Mouse (Mus musculus) hematopoietic stem cell, adult 5-6 weeks (primary cell): ENCODE measurements around the gene Tac2. TPM values are rescaled to one million over a fixed set of nuclear protein-coding genes. Genes with fewer than 3 reads are reported as not detected.
A peak's percentile ranks its signal among the peaks of the same experiment; 100 is the strongest.

Source experiments
- ATAC-seq, 2 experiments: fragments of 125-278 bp in 1 of 2; replicated peaks in 1 of 2; 2 replicates each; pipeline ENCODE4 v1.8.0; 2016 to 2017; ENCODE audit warnings: inconsistent platforms in 2 of 2, mild to moderate bottlenecking in 2 of 2, moderate number of reproducible peaks in 2 of 2, low read depth in 1 of 2, moderate TSS enrichment in 1 of 2; ENCODE audit not compliant: low FRiP score in 2 of 2, poor library complexity in 2 of 2, severe bottlenecking in 2 of 2, insufficient read depth in 1 of 2, low TSS enrichment in 1 of 2
- total RNA-seq: library from RNA; stranded (forward); fragments of 172-1452, 232-1000 nt; gene quantifications from 2 replicates; pipeline ENCODE4 v1.2.3, GENCODE M21; 2017

Gene Tac2
- total RNA-seq, 1 experiment from 2014 or later, result not detected

DNA sequence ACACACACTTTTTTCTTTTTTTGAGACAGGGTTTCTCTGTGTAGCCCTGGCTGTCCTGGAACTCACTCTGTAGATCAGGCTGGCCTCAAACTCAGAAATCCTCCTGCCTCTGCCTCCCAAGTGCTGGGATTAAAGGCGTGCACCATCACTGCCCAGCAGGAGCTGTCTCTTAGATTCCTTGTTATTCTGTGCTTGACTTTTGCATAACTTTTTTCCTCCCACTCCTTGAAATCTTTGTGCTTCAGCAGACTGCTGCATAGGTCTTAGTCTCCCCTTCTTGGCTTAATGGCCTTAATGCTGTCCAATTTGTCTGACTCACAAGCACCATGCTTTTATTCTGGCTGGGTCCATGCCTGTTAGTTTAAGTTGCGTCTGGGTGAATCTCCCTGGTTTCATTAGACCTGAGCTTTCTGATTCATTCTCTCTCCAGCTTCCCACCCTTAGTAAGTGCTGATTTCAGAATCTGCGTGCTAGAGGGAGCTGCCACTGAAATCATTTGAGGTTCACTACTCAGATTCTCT is 15.4 kb upstream of the Tac2 start:
- ATAC-seq, result no peak

DNA sequence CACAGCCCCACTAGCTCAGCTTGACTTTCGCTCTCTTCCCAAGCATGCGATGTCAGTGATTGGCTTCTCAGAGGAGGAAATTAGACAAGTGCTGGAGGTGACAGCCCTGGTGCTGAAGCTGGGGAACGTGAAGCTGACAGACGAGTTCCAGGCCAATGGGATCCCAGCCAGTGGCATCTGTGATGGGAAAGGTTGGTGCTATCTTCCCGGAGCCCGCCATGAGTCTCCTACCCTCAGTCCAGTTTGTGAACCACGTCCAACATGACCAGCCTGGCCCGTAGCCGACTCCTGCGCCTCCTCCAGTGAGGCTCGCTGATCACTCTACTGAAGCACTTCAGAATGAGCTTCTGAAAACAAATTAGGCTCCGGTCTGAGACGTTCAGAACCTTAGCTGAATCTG is 13.9 kb upstream of the Tac2 start:
- ATAC-seq, result no peak

DNA sequence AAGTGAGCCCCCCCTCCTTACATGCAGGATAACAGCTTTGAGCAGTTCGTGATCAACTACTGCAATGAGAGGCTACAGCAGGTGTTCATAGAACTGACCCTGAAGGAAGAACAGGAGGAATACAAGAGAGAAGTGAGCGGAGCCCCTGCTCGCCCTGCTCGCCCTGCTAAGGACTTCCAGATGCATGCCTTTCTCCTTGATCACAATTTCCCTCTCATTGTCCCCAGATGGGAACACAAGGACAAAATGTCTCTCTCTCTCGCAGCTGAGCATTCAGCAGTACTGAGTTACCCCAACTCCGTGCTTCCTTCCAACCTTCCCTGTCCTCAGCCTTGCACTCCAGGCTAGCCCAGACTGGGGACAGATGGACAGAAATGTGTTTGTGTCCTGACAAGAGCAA is 11.5 kb upstream of the Tac2 start:
- no peak for ATAC-seq

DNA sequence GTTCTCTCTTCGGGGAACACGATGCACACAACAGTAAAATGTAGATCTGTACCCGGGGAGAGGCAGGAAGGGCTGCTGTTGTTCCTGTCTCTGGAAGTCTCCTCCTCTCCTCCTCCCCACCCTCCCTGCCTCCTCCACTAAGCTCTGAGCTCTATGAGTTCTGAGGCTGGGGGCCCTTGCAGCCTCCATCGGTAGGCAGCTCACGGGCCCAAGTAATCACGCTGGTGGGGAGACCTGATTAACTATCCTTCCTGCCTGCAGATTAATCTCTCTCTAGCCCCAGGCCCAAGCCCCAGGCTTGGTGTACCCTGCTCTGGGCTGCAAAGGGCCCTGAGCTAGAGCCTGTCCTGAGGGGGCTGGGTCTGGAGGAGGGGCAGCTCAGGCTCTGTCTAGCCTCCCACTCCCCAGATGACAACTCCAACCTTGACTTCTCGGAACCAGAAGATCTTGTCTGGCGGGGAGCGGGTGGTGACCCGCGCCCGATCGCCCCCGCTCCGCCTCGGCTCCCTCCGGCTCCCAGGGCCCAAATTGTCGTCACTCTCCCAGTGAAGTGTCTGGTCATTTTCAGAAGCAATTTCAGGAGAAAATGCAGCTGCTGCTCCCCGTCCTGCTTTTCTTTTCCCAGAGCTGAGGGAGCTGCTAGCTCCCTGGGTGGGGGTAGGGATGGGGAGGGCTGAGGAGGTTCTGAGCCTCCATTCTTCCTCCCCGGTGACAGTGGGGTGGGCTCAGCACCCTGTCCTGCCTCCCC is 2.4 kb upstream of the Tac2 start:
- ATAC-seq, result no peak

DNA sequence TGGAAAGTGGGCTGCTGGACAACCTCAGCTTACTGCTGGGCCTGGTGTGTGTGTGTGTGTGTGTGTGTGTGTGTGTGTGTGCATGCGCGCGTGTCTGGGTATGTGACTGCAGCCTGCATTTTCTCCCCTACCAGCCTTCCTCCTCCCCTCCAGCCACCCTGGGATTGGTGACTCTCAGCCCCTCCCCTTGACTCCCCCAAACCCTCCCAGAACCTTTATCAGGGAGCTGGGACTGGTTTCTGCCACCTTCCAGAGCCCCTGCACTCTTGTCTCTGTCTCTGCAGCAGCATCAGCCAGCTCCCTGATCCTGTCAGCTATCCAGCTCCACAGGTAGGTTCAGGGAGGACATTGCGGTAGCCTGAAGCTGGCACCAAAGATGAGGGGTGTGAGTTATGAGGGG is 858 bp downstream of the Tac2 start:
- ATAC-seq, result no peak

DNA sequence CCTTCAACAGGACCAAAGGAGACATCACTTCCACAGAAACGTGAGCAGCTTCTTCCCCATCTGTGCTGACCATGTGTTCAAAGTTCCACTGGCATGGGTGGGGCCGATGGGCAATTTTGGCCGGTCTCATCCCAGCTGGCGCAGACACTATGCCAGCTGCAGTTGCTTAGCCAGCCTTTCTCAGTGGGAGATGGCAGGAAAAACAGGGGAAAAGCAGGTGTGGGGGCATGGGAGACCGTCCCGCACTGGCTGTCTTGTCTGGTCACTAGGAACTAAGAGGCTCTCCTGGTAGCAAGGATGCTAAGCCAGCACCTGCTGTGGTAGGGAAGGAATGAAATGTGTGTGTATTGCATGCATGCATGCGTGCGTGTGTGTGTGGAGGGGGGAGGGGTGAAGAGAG is 4.2 kb downstream of the Tac2 start:
- ATAC-seq, result no peak

DNA sequence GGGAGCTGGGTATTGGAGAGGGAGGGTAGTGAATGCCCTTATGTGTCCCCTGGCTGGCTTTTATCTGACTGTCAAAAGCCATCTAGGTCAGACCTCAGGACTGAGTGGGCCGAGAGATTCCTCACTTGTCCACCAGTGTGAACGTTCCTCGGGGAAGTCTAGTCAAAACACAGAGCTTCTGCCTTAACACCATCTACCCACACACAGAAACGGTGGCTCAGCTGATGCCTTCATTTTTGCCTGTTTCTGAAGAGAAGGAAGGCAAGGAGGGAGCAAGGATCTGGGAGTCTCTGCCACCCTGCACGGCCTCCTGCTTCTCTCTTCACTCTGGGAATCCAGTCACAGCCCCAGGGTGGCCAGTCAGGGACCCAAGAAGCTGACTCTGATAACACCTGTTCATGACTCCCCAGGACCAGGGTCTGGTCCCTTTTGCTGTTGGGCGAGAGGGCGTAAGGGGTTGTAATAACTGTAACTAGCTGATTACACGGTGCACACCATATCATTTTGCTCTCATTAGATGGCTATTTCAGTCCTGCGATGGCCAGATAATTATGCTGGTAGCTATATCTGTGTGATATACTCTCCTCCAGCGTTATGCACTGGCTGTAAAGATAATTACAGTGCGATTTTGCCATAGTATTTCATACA is 6.1 kb downstream of the Tac2 start:
- ATAC-seq, result peak in 1 of 2 experiments; percentile 4; a peak in 1 of 4 replicates

DNA sequence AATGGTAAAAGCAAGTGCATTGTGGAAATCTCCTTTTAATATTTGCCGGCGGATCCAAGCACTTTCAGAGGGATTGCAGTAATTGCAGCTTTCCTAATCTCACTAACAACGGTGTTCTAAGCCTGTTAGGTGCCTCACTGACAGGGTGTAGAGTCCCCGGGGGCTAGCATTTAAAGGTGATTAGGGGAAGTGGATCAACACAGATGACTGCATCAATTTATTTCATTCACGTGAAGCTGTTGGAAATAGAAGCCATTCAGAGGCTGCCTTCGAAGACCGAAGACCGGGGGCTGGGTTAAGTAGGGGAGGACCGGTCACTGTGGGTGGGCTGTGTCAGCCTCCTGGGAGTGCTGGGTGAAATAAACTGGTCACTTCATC is 6.6 kb downstream of the Tac2 start:
- no peak for ATAC-seq

DNA sequence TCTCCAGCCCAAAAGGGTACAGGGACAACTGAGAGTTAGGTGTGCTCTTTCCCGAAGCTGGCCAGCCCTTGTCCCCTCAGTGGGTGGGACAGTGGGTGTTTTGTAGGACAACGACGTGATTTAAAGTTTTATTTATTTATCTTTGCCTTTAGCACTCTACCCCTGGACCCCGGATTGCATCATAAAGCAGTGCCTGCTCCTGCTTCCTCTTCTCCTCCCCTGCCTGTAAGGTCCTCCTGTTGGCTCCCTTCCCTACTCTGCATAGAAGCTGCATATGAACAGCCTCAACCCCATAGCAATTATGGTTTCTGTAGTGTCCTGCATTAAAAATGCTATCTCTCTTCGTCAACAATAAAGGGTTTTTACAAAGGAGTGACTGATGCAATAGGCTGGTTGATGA is 7.1 kb downstream of the Tac2 start:
- no peak for ATAC-seq

DNA sequence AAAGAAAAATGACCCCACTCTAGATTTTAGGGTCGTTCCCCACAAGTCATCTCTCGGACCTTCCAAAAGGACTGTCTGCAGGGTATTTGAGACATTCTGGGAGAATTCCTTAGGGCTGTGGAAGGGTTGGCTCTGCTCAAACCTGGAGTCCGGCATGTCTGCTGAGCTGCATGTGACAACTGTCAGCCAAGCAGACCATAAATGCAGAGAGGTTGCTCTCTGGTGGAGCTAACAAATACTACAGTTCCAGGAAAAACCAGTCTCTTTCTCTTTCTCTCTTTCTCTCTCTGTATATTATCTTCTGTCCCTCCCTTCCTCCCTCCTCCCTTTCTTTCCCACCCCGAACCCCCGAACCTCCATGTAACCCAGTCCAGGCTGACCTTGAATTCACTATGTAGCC is 10.2 kb downstream of the Tac2 start:
- ATAC-seq, result no peak

DNA sequence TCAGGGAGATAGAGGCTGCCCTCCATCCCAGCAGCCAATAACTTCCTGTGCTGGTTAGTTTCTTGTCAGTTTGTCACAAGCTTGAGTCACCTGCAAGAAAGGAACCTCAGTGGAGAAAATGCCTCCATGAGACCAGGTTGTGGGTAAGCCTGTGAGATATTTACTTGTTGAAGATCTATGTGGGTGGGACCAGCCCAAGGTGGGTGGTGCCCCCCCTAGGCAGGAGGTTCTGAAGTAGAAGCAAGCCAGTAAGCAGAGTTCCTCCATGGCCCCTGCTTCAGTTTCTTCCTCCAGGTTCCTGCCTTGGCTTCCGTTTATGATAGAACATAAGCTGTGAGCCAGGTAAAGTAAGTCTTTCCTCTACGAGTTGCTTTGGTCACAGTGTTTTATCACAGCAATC is 12.0 kb downstream of the Tac2 start:
- ATAC-seq, result no peak

DNA sequence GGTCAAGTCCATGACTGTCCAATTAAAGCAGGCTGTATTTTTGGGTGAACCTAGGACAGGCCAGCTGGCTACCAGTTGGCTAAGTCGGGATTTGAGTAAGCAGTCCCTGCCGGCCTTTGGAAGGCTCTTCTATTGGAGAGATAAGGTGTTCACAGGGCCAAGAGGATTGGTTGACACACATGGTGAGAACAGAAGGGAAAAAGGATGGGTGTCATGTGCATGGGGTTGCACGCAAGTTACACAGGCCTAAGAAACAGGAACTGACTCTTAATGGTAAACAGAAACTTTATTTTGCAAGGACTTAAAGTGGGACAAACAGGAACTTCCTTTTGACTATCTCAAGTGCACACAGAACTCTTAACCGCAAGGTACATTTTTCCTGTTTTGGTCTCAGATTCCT is 12.6 kb downstream of the Tac2 start:
- peak; percentile 69 to 71 for ATAC-seq

DNA sequence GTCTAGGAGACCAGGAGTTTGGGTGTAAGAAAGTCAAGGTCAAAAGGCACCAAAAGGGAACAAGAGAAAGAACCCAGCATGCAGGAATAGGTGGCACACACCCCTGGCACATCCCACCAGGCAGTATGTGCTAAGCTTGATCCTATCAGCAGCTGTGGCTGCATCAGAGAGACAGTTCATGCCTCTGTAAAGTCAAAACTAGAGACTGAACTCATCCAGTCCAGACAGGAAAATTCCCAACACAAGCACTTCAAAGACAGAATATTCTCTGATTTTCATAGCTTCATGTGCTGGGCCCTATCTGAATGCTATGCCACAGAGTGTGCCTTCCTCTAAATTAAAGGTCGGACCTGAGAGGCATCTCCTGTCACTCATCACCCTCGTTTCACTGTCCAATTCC is 13.3 kb downstream of the Tac2 start:
- 0 out of 4 replicates have a peak, but pooled peaks of 1 of the 2 experiments have one; percentile 1 for ATAC-seq

DNA sequence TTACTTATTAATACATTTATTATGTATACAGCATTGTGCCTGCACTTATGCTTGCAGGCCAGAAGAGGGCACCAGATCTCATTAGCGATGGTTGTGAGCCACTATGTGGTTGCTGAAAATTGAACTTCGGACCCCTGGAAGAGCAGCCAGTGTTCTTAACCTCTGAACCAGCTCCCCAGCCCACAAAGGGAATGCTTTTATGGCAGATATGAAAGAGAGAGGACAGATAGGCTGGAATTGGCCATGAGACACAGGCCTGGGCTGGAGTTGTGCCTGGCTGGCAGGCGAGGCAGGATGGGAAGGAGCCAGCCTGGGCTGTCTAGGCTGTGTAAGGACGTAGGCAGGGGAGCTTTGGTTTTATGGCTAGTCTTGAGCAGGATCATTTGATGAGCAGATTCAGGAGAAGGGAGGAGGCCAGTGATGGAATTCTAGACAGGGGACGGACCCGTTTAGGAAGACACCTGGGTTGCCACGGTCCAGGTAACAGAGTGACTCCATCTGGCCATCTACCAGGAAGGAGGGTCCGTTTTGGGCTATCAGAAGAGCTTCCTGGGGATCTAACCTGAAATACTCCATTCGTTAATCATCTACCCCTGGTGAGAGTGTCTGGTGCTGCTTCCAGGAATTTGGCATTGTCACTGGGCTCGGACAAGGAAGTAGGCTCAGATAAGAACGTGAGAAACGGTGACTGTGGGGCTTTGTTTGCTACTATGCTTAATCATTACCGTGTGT is 14.0 kb downstream of the Tac2 start:
- no peak for ATAC-seq

DNA sequence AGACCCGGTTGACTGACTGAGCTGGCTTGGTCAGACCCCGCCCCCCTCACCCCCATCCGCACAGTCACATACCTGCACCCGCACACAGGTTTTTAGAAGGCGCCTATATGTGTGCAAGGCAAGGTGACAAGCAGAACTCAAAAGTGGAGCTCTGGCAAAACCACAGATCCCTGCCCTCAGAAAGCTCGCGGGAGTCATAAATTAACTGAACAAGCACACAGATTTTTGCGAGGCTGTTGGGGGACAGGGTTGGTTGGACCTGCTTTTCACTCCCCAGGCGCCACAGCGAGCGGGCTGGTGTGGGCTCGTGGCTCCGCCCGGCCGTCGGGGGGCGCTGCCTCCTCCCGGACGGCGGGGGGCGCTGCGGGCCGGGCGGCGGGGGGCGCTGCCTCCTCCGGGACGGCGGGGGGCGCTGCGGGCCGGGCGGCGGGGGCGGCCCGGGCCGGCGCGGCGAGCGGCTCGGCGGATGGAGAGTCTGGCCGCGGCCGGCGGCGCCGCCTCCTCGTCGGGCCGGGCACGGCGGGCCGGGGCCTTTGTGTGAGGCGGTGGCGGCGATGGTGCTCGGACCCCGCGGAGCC is 14.9 kb downstream of the Tac2 start, which contains the start of gene Zbtb39:
TSS of gene Zbtb39 (plus strand) at position 456 of the 578 bp plus-strand sequence.
- ATAC-seq, result peak; percentile 50 to 59; a peak in 3 of 4 replicates

DNA sequence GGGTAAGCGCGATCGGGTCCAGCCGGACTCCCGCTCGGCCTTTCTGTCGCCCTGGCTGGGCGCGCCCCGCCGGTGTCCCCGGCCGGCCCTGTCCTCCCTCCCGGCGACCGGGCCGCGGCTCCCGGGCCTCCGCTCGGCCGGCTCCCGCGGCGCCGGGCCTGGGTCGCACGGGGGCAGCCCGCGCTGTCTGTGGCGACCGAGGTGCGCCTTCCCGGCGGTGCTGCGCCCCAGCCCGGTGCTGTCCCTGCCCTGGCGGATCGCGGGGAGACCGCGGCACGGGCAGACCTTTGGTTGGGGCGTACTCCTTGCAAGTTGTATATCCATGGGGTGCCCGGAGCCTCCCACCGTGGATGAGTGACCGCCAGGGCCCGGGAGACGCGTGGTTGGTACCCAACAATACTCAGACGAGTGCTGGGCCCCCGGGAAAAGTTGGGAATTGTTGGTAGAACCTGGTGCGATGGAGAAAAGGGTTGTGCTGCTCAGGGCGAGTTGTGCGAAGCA is 15.4 kb downstream of the Tac2 start:
- no peak for ATAC-seq

DNA sequence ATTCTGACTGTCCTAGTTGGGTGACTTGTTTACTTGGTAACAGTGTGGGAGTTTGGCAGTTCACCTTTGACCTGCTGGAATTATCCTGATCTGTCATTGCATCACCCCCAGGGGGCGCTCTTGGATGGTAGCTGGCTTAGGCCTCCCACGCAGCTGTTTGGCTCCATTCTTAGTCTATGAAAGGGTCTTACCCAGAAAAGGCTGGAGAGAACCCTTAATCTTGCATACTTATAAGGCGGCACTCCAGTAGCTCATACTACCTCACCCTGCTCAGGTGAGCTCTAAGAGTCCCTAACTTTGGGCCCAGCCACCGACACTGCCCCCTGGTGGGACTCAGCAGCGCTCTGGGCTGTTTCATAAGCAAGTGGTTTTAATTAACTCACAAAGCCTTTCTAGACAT is 20.4 kb downstream of the Tac2 start:
- peak; percentile 30 to 48; a peak in 2 of 4 replicates for ATAC-seq

DNA sequence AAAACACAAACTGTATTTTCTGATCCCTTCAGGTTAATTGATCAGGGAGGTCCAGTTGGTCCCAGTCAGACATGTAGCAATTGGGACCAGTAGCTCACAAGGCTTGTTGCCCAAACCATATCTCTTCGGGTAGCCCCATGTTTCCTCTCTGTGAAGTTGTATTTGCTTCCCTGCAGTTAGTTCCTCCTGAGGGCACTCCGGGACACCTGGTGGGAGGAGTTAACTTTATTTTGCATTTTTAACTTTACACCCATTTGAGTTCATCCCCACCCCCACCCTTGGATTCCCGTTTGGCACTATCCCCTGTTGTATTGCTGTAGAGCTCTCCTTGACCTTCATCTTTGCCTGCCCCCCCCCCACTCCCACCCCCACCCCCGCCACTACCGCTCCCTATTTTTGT is 21.6 kb downstream of the Tac2 start:
- no peak for ATAC-seq
